Mouse (Mus musculus): ENCODE data around the gene Alb. TPM values are rescaled to one million over a fixed set of nuclear protein-coding genes. Genes with fewer than 3 reads are reported as not detected.

Gene Alb
- polyA plus RNA-seq (2015; fragmentation: Nextera tagmentation; extraction: Ambion mirVana): 4.0 and 7.9 TPM in 2 replicates

GRCm38 (mm10) chr5:90460619-90461018 is at the start of gene Alb:
Alb (plus strand) TSS chr5:90460897.

DNA sequence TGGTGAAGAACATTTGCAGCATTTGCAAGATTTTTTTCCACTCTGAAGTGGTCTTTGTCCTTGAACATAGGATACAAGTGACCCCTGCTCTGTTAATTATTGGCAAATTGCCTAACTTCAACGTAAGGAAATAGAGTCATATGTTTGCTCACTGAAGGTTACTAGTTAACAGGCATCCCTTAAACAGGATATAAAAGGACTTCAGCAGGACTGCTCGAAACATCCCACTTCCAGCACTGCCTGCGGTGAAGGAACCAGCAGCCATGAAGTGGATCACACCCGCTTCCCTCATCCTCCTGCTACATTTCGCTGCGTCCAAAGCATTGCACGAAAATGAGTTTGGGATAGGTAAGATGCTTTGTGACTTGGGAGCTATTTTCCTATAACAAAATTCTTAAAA is 29.8 kb downstream of the Alb start, which contains the start of gene Afp:
Gene Afp (plus strand): TSS at position 220 of the 400 bp plus-strand sequence.

DNA sequence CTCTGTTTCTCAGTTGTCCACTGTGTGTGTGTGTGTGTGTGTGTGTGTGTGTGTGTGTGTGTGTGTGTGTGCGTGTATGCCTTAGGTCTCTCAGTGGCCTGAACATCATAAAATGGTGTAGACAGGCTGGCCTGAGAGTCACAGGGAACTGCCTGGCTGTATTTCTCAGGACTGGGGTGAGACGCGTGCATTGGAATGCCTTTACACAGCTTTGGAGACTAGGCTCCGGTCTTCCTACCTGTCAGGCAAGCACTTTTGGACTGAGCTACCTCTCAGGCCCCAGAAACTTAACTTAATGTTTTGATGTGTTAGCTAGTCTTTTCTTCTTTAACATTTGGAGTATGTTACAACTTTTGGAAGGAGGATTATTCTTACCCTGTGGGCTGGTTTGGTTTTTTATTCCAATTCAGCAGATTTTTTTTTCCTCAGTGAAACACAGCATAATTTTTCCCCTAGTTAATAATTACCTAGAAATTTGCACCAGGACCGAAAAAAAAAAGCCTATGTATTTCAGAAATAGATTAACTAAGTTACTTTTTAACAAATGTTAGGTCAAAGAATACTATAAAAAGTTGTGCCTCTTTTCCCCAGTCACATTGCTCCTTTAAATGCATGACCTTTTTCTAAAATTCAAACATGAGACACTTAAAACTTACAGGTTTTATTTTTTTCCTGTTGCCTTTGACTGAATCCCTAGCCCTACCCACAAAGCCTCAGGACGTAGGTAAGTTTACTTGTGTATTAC is 57.8 kb downstream of the Alb start, which contains the start of gene Afm:
Gene Afm (plus strand): TSS at position 577 of the 745 bp plus-strand sequence.

Other genes starting within 250 kb of the Alb start
- 20.4 and 25.1 TPM in 2 replicates for gene Cox18, start 236.9 kb upstream of the Alb start, polyA plus RNA-seq (2015; fragmentation: Nextera tagmentation; extraction: Ambion mirVana)
- gene Ankrd17, start 94.3 kb upstream of the Alb start, polyA plus RNA-seq (2015; fragmentation: Nextera tagmentation; extraction: Ambion mirVana): 19.9 and 21.0 TPM in 2 replicates
- gene Gm9958, start 93.7 kb upstream of the Alb start, polyA plus RNA-seq (2015; fragmentation: Nextera tagmentation; extraction: Ambion mirVana): 4.6 and 4.8 TPM in 2 replicates
- gene Afp, start 29.8 kb downstream of the Alb start, polyA plus RNA-seq (2015; fragmentation: Nextera tagmentation; extraction: Ambion mirVana): 2.9 and 3.9 TPM in 2 replicates
- gene Afm, start 58.0 kb downstream of the Alb start, polyA plus RNA-seq (2015; fragmentation: Nextera tagmentation; extraction: Ambion mirVana): 0.06 TPM in 1 of 2 replicates, not detected in the other
- not detected in 2 replicates for gene 5830473C10Rik, start 100.2 kb downstream of the Alb start, polyA plus RNA-seq (2015; fragmentation: Nextera tagmentation; extraction: Ambion mirVana)
- 0.08 and 0.19 TPM in 2 replicates for gene Rassf6, start 179.8 kb downstream of the Alb start, polyA plus RNA-seq (2015; fragmentation: Nextera tagmentation; extraction: Ambion mirVana)